Mouse (Mus musculus): ENCODE results near the gene Sgms2. TPM values are rescaled to one million over a fixed set of nuclear protein-coding genes. Genes with fewer than 3 reads are reported as not detected.

The Sgms2 gene
- polyA plus RNA-seq, 1 experiment from 2014 or later, result 1.6 TPM

DNA sequence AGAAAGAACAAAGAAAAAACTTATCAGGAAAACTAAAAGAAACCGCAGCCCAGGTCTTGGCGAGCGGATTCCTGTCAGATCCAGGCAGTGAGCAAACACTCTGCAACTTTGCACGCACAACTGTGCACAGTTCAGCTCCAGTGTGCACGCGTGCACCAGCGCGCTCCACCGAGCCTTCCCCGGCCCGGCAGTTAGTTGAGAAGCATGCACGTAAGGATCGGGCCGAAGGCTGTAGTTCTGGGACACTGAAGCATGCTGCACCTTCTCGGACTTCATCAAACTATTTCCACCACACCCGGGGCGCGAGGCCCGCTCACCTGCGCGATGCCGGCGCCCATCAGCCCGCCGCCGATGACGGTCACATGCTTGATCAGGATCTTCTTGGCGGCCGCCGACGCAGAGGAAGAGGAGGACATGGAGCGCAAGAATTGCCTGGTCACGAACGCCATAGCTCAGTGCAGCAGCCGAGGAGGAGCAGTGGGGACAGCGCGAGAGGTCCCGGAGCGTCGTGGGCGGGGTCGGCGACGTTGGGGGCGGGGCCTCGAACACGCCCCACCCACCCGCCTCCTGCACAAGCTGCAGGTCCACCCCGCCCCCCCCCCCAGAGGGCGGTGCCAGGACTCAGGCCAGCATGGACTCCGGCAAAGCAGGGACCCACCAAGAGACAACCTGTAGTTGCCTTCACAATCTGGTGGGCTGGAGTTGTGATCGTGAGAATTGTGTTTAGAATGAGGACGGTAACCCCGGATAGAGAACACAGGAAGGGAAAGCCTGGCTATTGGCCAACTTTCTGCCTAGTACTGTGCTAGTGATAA is 219.4 kb downstream of the Sgms2 start, which contains the start of gene Hadh:
TSS of gene Hadh (minus strand) at position 543 of the 815 bp plus-strand sequence.
- Histone ChIP-seq H3K27me3 (ENCODE audit: control insufficient read depth, insufficient read depth, low read length) (no peaks in the 10 kb centered on the region), H3K27ac (ENCODE audit: low read depth, low read length) (no peak within 1 kb of the TSS), H3K4me1 (ENCODE audit: control insufficient read depth, insufficient read depth, low read length) (no peaks in the 10 kb centered on the region), H3K36me3 (ENCODE audit: control insufficient read depth, insufficient read depth, low read length) (no peaks in the 10 kb centered on the region), H3K9ac (replicated peaks; ENCODE audit: low read depth, low read length) (peak within 1 kb of the TSS; percentile 52), H3K4me2 (ENCODE audit: low read depth, low read length) (peak within 1 kb of the TSS; percentile 67), H3K9me3 (ENCODE audit: control insufficient read depth, low read length) (no peaks in the 10 kb centered on the region), H3K4me3 (ENCODE audit: low read depth, low read length) (peak within 1 kb of the TSS; percentile 60)
- ATAC-seq (ENCODE audit: low read depth), result peak; percentile 96
- WGBS, result under 1% methylated on average over 51 of the region's 54 CpGs

DNA sequence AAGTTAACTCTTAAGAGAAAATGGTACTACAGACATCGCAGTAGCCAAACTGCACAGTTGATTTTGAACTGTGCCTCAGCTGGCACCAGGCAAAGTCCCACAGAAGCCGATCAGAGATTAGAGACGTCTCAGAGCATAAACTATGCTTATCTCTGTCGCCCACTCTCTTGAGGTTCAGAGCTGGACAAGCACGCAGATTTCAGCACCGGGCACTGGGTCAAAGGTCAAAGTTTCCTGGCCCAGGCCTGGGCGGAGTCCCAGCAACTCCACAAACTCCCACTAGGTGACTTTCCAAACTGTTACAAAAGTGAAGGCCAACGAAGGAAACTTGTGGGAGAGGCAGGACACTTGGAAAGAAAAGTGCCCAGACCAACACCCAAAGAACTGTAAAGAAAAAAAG is 220.1 kb downstream of the Sgms2 start:
- H3K4me3 ChIP-seq (ENCODE audit: low read depth, low read length), result peak overlapping the region; percentile 60
- WGBS, result 12% methylated on average over 8 of the region's 8 CpGs
- H3K4me1 ChIP-seq (ENCODE audit: control insufficient read depth, insufficient read depth, low read length), result no peaks in the 10 kb centered on the region
- no peaks in the 10 kb centered on the region for H3K27me3 ChIP-seq (ENCODE audit: control insufficient read depth, insufficient read depth, low read length)
- peak overlapping the region; percentile 67 for H3K4me2 ChIP-seq (ENCODE audit: low read depth, low read length)
- no peaks in the 10 kb centered on the region for H3K9me3 ChIP-seq (ENCODE audit: control insufficient read depth, low read length)
- no peak overlapping the region for H3K27ac ChIP-seq (ENCODE audit: low read depth, low read length)
- H3K36me3 ChIP-seq (ENCODE audit: control insufficient read depth, insufficient read depth, low read length), result no peaks in the 10 kb centered on the region
- ATAC-seq (ENCODE audit: low read depth), result peak; percentile 32; the same call in 1 of the 2 replicates
- no peak overlapping the region for H3K9ac ChIP-seq (replicated peaks; ENCODE audit: low read depth, low read length)

DNA sequence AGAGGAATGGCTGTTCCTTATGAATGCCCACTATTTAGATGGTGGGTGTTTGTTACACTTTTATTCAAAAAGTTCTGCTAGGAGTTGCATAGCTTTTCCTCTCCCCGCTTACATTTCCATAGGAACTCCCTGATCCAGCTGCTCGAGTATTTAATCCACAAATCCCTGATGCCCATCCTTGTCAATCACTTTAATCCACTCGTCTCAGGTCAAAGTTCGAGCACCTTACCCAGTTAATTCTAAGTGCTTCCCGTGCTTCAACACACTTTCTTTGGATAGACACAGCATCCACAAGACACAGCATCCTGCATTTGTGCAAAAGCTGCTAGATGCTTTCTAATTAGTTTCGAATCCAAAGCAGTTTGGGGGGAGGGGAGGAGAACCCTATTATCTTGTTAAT is 220.8 kb downstream of the Sgms2 start:
- 68% methylated on average over 6 of the region's 6 CpGs for WGBS
- no peak overlapping the region for H3K27ac ChIP-seq (ENCODE audit: low read depth, low read length)
- no peaks in the 10 kb centered on the region for H3K27me3 ChIP-seq (ENCODE audit: control insufficient read depth, insufficient read depth, low read length)
- H3K4me3 ChIP-seq (ENCODE audit: low read depth, low read length), result no peak overlapping the region
- no peaks in the 10 kb centered on the region for H3K36me3 ChIP-seq (ENCODE audit: control insufficient read depth, insufficient read depth, low read length)
- ATAC-seq (ENCODE audit: low read depth), result no peak
- H3K4me1 ChIP-seq (ENCODE audit: control insufficient read depth, insufficient read depth, low read length), result no peaks in the 10 kb centered on the region
- 0 out of 2 replicates have a peak overlapping the region, but pooled peaks have one; percentile 67 for H3K4me2 ChIP-seq (ENCODE audit: low read depth, low read length)
- no peaks in the 10 kb centered on the region for H3K9me3 ChIP-seq (ENCODE audit: control insufficient read depth, low read length)
- H3K9ac ChIP-seq (replicated peaks; ENCODE audit: low read depth, low read length), result no peak overlapping the region

Other genes starting within 250 kb of the Sgms2 start
- gene Hadh, start 219.3 kb downstream of the Sgms2 start, polyA plus RNA-seq (2014; fragmentation: Nextera tagmentation; extraction: Ambion mirVana), result 18.4 and 30.6 TPM in 2 replicates
- gene Cyp2u1, start 188.2 kb downstream of the Sgms2 start, polyA plus RNA-seq (2014; fragmentation: Nextera tagmentation; extraction: Ambion mirVana), result 9.0 and 9.4 TPM in 2 replicates
- gene Papss1, start 73.4 kb upstream of the Sgms2 start, polyA plus RNA-seq (2014; fragmentation: Nextera tagmentation; extraction: Ambion mirVana), result 134 TPM in 2 replicates

All from neural tube, embryonic 14.5 days (tissue).